Mouse (Mus musculus) lung, postnatal 0 days (tissue): ENCODE results near the gene Rnf26.

Experiments used
- CTCF ChIP-seq: IDR thresholded peaks from 2 replicates; pipeline ENCODE4 v1.5.1; 2016; ENCODE audit warnings: antibody characterized with exemption, mild to moderate bottlenecking
- EP300 ChIP-seq: IDR thresholded peaks from 2 replicates; pipeline ENCODE4 v1.6.1; 2016; ENCODE audit warnings: antibody characterized with exemption, mild to moderate bottlenecking, control low read depth

DNA sequence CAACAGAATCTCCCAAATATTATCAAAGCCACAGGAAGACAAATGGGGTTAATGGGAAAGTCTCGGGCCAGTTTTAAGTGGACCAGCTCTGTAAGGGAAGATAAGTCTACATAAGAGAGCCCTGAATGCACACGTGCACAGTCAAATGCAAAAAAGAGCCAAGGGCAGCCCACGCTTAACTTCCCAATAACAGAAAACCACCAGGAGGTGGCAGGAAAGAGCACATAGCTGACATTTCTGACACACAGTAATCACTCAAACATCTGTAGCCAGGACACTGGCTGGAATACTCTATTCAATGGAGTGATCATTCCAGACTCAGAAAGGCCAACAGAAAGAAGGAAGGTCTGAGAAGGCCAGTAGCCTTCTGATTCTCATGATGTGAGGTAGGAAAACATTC lies 34.0 kb upstream of the Rnf26 start:
- TF ChIP-seq CTCF, result peak; percentile 73
- TF ChIP-seq EP300, result no peak
